Mouse (Mus musculus): Measurements from ENCODE around the gene Ccdc36. TPM values are rescaled to one million over a fixed set of nuclear protein-coding genes. Genes with fewer than 3 reads are reported as not detected.

Gene Ccdc36
- total and polyA plus RNA-seq, 3 experiments, result not detected

DNA sequence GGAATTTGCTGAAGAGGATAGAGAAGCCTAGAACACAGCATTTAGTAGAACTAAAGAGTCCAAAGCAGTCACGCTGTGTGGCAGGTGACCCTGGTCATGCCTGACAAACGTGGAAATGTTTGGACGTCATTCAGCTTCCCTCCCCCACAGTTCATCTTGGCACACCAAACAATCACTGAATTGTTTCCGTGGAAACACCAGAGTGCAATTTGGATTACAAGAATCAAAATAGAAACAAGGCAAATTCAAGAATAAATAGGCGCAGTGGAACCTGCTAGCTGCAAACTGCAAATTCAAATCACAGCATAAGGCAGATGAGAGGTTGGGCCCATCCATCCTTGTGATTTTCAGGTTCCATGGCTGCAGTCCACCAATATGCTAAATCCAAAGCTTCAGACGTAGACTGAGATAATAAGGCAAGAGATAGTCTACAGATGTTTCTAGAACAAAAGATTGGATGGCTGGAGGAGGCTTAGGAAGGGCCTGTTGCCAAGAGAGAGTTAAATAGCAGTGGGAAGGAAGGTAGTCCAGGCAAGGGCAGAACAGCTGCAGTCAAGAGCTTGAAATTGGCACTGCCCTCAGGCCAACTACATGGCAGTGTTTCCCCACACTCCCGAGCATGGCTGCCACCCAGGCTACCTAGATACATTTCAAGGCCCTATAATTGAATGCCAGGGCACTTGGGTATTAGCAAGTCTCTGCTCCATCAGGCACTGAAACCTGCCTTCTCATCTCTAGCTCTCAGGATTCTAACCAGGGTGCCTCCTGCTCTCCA is 26.9 kb downstream of the Ccdc36 start:
- no peaks in the 10 kb centered on the region for H3K79me2 ChIP-seq (ENCODE audit: control insufficient read depth, insufficient read depth, low read length, poor library complexity)
- no peak overlapping the region for H3K27ac ChIP-seq (ENCODE audit: control insufficient read depth, low read depth, low read length)
- H3K36me3 ChIP-seq (ENCODE audit: control insufficient read depth in 1 of 2, insufficient read depth in 2 of 2, low read length in 2 of 2), result peaks cover 0 to 5% of the 10 kb centered on the region in 2 experiments; a peak in 2 of 4 replicates
- no peaks in the 10 kb centered on the region for H3K9me3 ChIP-seq (replicated peaks; ENCODE audit: insufficient read depth, low read length)
- no peak overlapping the region for H3K9ac ChIP-seq (ENCODE audit: control insufficient read depth, low read depth, low read length, poor library complexity, severe bottlenecking)
- no peaks in the 10 kb centered on the region for H3K27me3 ChIP-seq (ENCODE audit: control insufficient read depth in 1 of 2, insufficient read depth in 2 of 2, low read length in 2 of 2)
- no peak overlapping the region for H3K4me3 ChIP-seq (ENCODE audit: control insufficient read depth in 1 of 2, insufficient read depth in 1 of 2, low read depth in 2 of 2, low read length in 2 of 2)
- H3K4me1 ChIP-seq (ENCODE audit: control insufficient read depth in 1 of 2, insufficient read depth in 2 of 2, low read length in 2 of 2), result peaks cover 0 to 16% of the 10 kb centered on the region in 2 experiments; a peak in 3 of 4 replicates
- TF ChIP-seq RAD21 (IDR thresholded peaks at IDR 0.05; ENCODE audit: low read depth, low read length) (no peak), SMC3 (IDR thresholded peaks at IDR 0.05; ENCODE audit: low read depth, low read length) (no peak), ZKSCAN1 (IDR thresholded peaks at IDR 0.05; ENCODE audit: low read depth, low read length) (no peak), POLR2AphosphoS2 (IDR thresholded peaks at IDR 0.05; ENCODE audit: low read length) (no peak), HCFC1 (IDR thresholded peaks at IDR 0.05; ENCODE audit: low read depth, low read length) (no peak), MXI1 (IDR thresholded peaks at IDR 0.05; ENCODE audit: low read depth, low read length) (no peak), NRF1 (IDR thresholded peaks at IDR 0.05; ENCODE audit: insufficient read depth, low read depth, low read length, poor library complexity, severe bottlenecking) (no peak), CHD2 (IDR thresholded peaks at IDR 0.05; ENCODE audit: low read length) (no peak), MAFK (IDR thresholded peaks at IDR 0.05; ENCODE audit: borderline replicate concordance, low read depth, low read length) (no peak), E2F4 (IDR thresholded peaks at IDR 0.05; ENCODE audit: borderline replicate concordance, low read depth, low read length) (no peak), ZC3H11A (IDR thresholded peaks at IDR 0.05; ENCODE audit: low read depth, low read length) (no peak), NELFE (IDR thresholded peaks at IDR 0.05; ENCODE audit: low read depth, low read length) (no peak)
- no peak for DNase-seq (ENCODE audit: low read depth, low spot score)

DNA sequence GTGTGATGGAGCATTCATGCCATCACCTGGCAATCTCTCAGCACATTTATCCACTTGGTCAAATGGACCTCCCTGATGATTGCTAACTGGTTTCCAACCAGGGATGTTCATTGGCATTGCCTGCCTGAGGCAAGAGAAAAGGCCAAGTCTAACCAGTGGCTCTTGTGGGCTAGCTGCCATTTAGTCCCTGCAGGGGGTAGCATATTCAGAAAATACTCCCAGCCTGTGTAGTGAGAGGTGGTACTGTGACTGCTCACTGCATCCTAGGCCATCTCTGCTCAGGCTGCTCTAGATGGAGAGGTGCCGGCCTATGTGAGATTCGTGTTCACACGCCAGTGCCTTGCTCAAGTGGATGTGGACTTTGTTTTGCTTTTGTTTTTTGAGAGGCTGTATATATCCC is 30.0 kb downstream of the Ccdc36 start:
- H3K9ac ChIP-seq (ENCODE audit: control insufficient read depth, low read depth, low read length, poor library complexity, severe bottlenecking), result no peak overlapping the region
- H3K27ac ChIP-seq (ENCODE audit: control insufficient read depth, low read depth, low read length), result no peak overlapping the region
- no peaks in the 10 kb centered on the region for H3K9me3 ChIP-seq (replicated peaks; ENCODE audit: insufficient read depth, low read length)
- peaks cover 0 to 6% of the 10 kb centered on the region in 2 experiments; a peak in 2 of 4 replicates for H3K4me1 ChIP-seq (ENCODE audit: control insufficient read depth in 1 of 2, insufficient read depth in 2 of 2, low read length in 2 of 2)
- DNase-seq (ENCODE audit: low read depth, low spot score), result no peak
- H3K4me3 ChIP-seq (ENCODE audit: control insufficient read depth in 1 of 2, insufficient read depth in 1 of 2, low read depth in 2 of 2, low read length in 2 of 2), result no peak overlapping the region
- H3K27me3 ChIP-seq (ENCODE audit: control insufficient read depth in 1 of 2, insufficient read depth in 2 of 2, low read length in 2 of 2), result no peaks in the 10 kb centered on the region
- no peaks in the 10 kb centered on the region for H3K79me2 ChIP-seq (ENCODE audit: control insufficient read depth, insufficient read depth, low read length, poor library complexity)
- H3K36me3 ChIP-seq (ENCODE audit: control insufficient read depth in 1 of 2, insufficient read depth in 2 of 2, low read length in 2 of 2), result no peaks in the 10 kb centered on the region
- TF ChIP-seq ZNF384 (IDR thresholded peaks at IDR 0.05; ENCODE audit: low read depth, low read length) (no peak), RCOR1 (IDR thresholded peaks at IDR 0.05; ENCODE audit: low read depth, low read length) (no peak), SIN3A (IDR thresholded peaks at IDR 0.05; ENCODE audit: low read length) (no peak), UBTF (IDR thresholded peaks at IDR 0.05; ENCODE audit: borderline replicate concordance, insufficient read depth, low read depth, low read length) (no peak), MYB (IDR thresholded peaks at IDR 0.05; ENCODE audit: low read depth, low read length) (no peak), TCF12 (IDR thresholded peaks at IDR 0.05; ENCODE audit: low read depth, low read length) (no peak), MAX (IDR thresholded peaks at IDR 0.05; ENCODE audit: low read length) (no peak), BHLHE40 (IDR thresholded peaks at IDR 0.05; ENCODE audit: borderline replicate concordance, low read depth, low read length) (no peak), RAD21 (IDR thresholded peaks at IDR 0.05; ENCODE audit: low read depth, low read length) (no peak), CHD1 (IDR thresholded peaks at IDR 0.05; ENCODE audit: low read depth, low read length) (no peak), ZC3H11A (IDR thresholded peaks at IDR 0.05; ENCODE audit: low read depth, low read length) (no peak), TBP (IDR thresholded peaks at IDR 0.05; ENCODE audit: low read depth, low read length) (no peak), CHD2 (IDR thresholded peaks at IDR 0.05; ENCODE audit: low read length) (no peak), USF2 (IDR thresholded peaks at IDR 0.05; ENCODE audit: borderline replicate concordance in 1 of 2, insufficient read depth in 1 of 2, low read depth in 1 of 2, low read length in 2 of 2) (no peak), GABPA (IDR thresholded peaks at IDR 0.05; ENCODE audit: low read depth, low read length) (no peak), NRF1 (IDR thresholded peaks at IDR 0.05; ENCODE audit: insufficient read depth, low read depth, low read length, poor library complexity, severe bottlenecking) (no peak), KAT2A (conservative IDR thresholded peaks at IDR 0.05; ENCODE audit: low read depth, low read length) (no peak)
